Mouse (Mus musculus) ES-Bruce4 (cell line): ENCODE results near the gene Dctn2. TPM values are rescaled to one million over a fixed set of nuclear protein-coding genes. Genes with fewer than 3 reads are reported as not detected.

ENCODE experiments used
- H3K27ac ChIP-seq: 2 replicates; pipeline ENCODE4 v1.5.1; 2012; ENCODE audit warnings: low read length, inconsistent platforms; ENCODE audit not compliant: insufficient read depth
- H3K27me3 ChIP-seq: 2 replicates; pipeline ENCODE4 v1.6.1; 2012; ENCODE audit warnings: mild to moderate bottlenecking, low read length, inconsistent platforms; ENCODE audit not compliant: control insufficient read depth, poor library complexity, insufficient read depth, severe bottlenecking
- H3K36me3 ChIP-seq: 2 replicates; pipeline ENCODE4 v1.6.1; 2012; ENCODE audit warnings: inconsistent platforms, mild to moderate bottlenecking, low read length, moderate library complexity; ENCODE audit not compliant: control insufficient read depth, poor library complexity, insufficient read depth, severe bottlenecking
- H3K4me1 ChIP-seq: one replicate; pipeline ENCODE4 v1.8.1; 2011; ENCODE audit warnings: low read length; ENCODE audit not compliant: control insufficient read depth, insufficient read depth
- H3K4me3 ChIP-seq: 2 replicates; pipeline ENCODE4 v1.5.1; 2011; ENCODE audit warnings: low read depth, mild to moderate bottlenecking, low read length
- H3K9ac ChIP-seq: 2 replicates; pipeline ENCODE4 v1.6.1; 2012; ENCODE audit warnings: low read depth, mild to moderate bottlenecking, inconsistent platforms; ENCODE audit not compliant: poor library complexity, severe bottlenecking
- H3K9me3 ChIP-seq: replicated peaks from 2 replicates; pipeline ENCODE4 v1.6.1; 2012; ENCODE audit warnings: mild to moderate bottlenecking, low read length, inconsistent platforms; ENCODE audit not compliant: control insufficient read depth, poor library complexity, insufficient read depth, severe bottlenecking
- CTCF ChIP-seq: IDR thresholded peaks from one replicate; pipeline ENCODE4 v1.8.1; 2011; ENCODE audit warnings: low read depth, low read length
- EP300 ChIP-seq: IDR thresholded peaks from 2 replicates; pipeline ENCODE4 v1.6.1; 2011; ENCODE audit warnings: low read depth, low read length; ENCODE audit not compliant: insufficient read depth
- POLR2A ChIP-seq: IDR thresholded peaks from one replicate; pipeline ENCODE4 v1.8.1; 2011; ENCODE audit warnings: low read length; ENCODE audit not compliant: insufficient read depth
- polyA plus RNA-seq: library from polyadenylated mRNA; stranded (reverse); fragments of >200 nt; gene quantifications from 2 replicates; pipeline ENCODE4 v1.2.4, GENCODE M21; 2011; ENCODE audit warnings: low read depth; ENCODE audit not compliant: missing spikeins, insufficient read depth, insufficient read length

Gene Dctn2
- 124 and 125 TPM in 2 replicates for polyA plus RNA-seq

GRCm38 (mm10) chr10:127266112-127267091 is at the start of gene Dctn2:
TSS of gene Dctn2 (plus strand) at chr10:127266368.
- H3K4me1 ChIP-seq = peaks cover 6% of the 10 kb centered on the region
- TF ChIP-seq EP300 (no peak), POLR2A (no peak), CTCF (no peak)

GRCm38 (mm10) chr10:127216456-127216855 is 49.7 kb upstream of the Dctn2 start:
- no peaks in the 10 kb centered on the region for H3K36me3 ChIP-seq
- H3K27me3 ChIP-seq = no peaks in the 10 kb centered on the region
- no peak for TF ChIP-seq POLR2A
- no peak for TF ChIP-seq CTCF
- TF ChIP-seq EP300 = no peak
- H3K27ac ChIP-seq = no peak overlapping the region
- no peak overlapping the region for H3K9ac ChIP-seq
- H3K4me3 ChIP-seq = no peak overlapping the region
- no peaks in the 10 kb centered on the region for H3K9me3 ChIP-seq
- H3K4me1 ChIP-seq = peaks cover 4% of the 10 kb centered on the region

More at GRCm38 (mm10) chr10:127266112-127267091, at the start of gene Dctn2:
- Histone ChIP-seq H3K27ac (no peak within 1 kb of the TSS), H3K36me3 (0 out of 2 replicates have a peak, but pooled peaks cover 2% of the 10 kb centered on the region), H3K4me3 (peak within 1 kb of the TSS; percentile 60), H3K9ac (peak within 1 kb of the TSS; percentile 99), H3K27me3 (no peaks in the 10 kb centered on the region), H3K9me3 (no peaks in the 10 kb centered on the region)

GRCm38 (mm10) chr10:127217177-127217576 is 49.0 kb upstream of the Dctn2 start:
- TF ChIP-seq POLR2A (no peak), CTCF (no peak), EP300 (no peak)
- Histone ChIP-seq H3K9me3 (no peaks in the 10 kb centered on the region), H3K36me3 (no peaks in the 10 kb centered on the region), H3K27ac (no peak overlapping the region), H3K4me3 (no peak overlapping the region), H3K9ac (no peak overlapping the region), H3K4me1 (peaks cover 4% of the 10 kb centered on the region), H3K27me3 (no peaks in the 10 kb centered on the region)

GRCm38 (mm10) chr10:127218339-127218738 is 47.8 kb upstream of the Dctn2 start:
- no peaks in the 10 kb centered on the region for H3K9me3 ChIP-seq
- H3K27me3 ChIP-seq = no peaks in the 10 kb centered on the region
- no peak overlapping the region for H3K9ac ChIP-seq
- no peak overlapping the region for H3K27ac ChIP-seq
- no peak for TF ChIP-seq POLR2A
- TF ChIP-seq CTCF = no peak
- no peak for TF ChIP-seq EP300
- peaks cover 4% of the 10 kb centered on the region for H3K4me1 ChIP-seq
- H3K4me3 ChIP-seq = peak overlapping the region; percentile 16; the same call in 1 of the 2 replicates
- H3K36me3 ChIP-seq = no peaks in the 10 kb centered on the region

GRCm38 (mm10) chr10:127225213-127225612 is 41.0 kb upstream of the Dctn2 start:
- Histone ChIP-seq H3K36me3 (no peaks in the 10 kb centered on the region), H3K4me1 (peaks cover 8% of the 10 kb centered on the region), H3K4me3 (no peak overlapping the region), H3K9ac (no peak overlapping the region), H3K9me3 (no peaks in the 10 kb centered on the region), H3K27ac (peak overlapping the region; percentile 5; the same call in 1 of the 2 replicates), H3K27me3 (no peaks in the 10 kb centered on the region)
- TF ChIP-seq POLR2A (no peak), EP300 (0 out of 2 replicates have a peak, but pooled peaks have one; percentile 21), CTCF (no peak)

GRCm38 (mm10) chr10:127225732-127226131 is 40.4 kb upstream of the Dctn2 start:
- no peak overlapping the region for H3K4me3 ChIP-seq
- no peaks in the 10 kb centered on the region for H3K9me3 ChIP-seq
- TF ChIP-seq POLR2A = no peak
- no peaks in the 10 kb centered on the region for H3K36me3 ChIP-seq
- peaks cover 8% of the 10 kb centered on the region for H3K4me1 ChIP-seq
- H3K27me3 ChIP-seq = no peaks in the 10 kb centered on the region
- no peak overlapping the region for H3K9ac ChIP-seq
- H3K27ac ChIP-seq = no peak overlapping the region
